Mouse (Mus musculus) kidney, adult 2 months (tissue): Measurements from ENCODE around the gene Zfp92.

Experiments
- CTCF ChIP-seq: fragments of 200-500 bp; conservative IDR thresholded peaks from 2 replicates; pipeline ENCODE4 v1.5.1; 2011; ENCODE audit warnings: low read depth, mild to moderate bottlenecking, control low read depth, low read length, moderate library complexity, mixed read lengths; ENCODE audit not compliant: insufficient read depth, insufficient read length
- POLR2A ChIP-seq: fragments of 200-500 bp; IDR thresholded peaks from one replicate; pipeline ENCODE4 v1.6.1; 2011; ENCODE audit warnings: low read depth, low read length, control low read depth

- TF ChIP-seq CTCF (no peak), POLR2A (no peak)
Measured at GRCm38 (mm10) chrX:73460792-73461191, 49.9 kb downstream of the Zfp92 start.
